Mouse (Mus musculus) inflammation-experienced regulatory T-cells, adult 16 weeks (primary cell): ENCODE data around the gene Trim24. TPM values are rescaled to one million over a fixed set of nuclear protein-coding genes. Genes with fewer than 3 reads are reported as not detected.

Source experiments
- polyA plus RNA-seq: library from polyadenylated mRNA; unstranded; fragments of 100-300 nt; shearing (Covaris generic); gene quantifications from one replicate; pipeline ENCODE4 v1.2.1, GENCODE M21; 2017

Gene Trim24
- 6.0 TPM for polyA plus RNA-seq

DNA sequence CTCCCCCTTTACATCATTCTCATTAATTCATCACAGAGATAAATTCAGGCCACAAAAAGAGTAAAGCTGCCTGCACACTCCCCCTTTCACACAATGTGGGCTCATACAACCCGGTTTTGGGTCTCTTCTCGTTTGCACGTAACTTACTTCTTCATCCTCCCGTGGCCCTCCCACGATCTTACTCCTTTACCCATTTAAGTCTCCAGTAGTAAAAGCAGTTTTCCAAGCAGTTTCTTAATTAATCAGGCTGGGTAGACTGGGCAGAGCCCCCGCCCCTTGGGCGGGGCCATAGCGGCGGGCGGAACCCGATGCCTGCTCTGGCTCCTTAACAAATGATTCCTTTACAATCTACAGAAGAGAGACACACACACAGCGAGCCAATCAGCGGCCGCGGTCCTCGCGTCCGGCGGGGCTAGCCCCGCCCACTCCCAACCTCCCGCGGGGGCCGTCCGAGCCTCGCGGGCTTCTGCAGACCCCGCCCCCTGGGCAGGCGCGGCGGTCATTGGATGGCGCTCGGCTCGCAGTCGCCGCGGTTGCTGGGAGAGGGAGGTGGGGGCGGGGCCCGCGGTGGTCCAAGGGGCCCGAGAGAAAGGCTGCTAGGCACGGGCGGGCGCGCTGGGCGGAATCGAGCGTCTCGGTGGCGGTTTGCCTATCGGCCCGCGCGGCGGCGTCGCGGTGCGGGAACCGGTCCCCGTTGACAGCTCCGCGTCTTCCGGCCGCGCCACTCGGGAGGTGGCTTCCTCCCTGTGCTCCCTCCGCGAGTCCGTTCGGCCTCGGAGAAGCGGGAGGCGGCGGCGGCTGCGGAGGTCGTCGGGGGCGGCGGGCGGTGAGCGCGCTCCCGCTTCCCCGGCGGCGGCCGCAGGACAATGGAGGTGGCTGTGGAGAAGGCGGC lies at the start of gene Trim24:
Gene Trim24 (plus strand): TSS at position 567 of the 892 bp plus-strand sequence.

Other genes with a start within 250 kb of the Trim24 start
- gene Svopl, start 176.2 kb downstream of the Trim24 start, polyA plus RNA-seq: 0.11 TPM
- gene Tmem213, start 238.4 kb downstream of the Trim24 start, polyA plus RNA-seq: not detected